Mouse (Mus musculus) heart, adult 2 months (tissue): ENCODE measurements around the gene Tigar. TPM values are rescaled to one million over a fixed set of nuclear protein-coding genes. Genes with fewer than 3 reads are reported as not detected.
A peak's percentile ranks its signal among the peaks of the same experiment; 100 is the strongest.

Source experiments
- DNase-seq, 2 experiments: peaks; one replicate each; pipeline ENCODE4 v3.0.0; 2021
- H3K27ac ChIP-seq: fragments of 200-600 bp; 2 replicates; pipeline ENCODE4 v1.8.1; 2022
- H3K27me3 ChIP-seq: fragments of 200-500 bp; 2 replicates; pipeline ENCODE4 v1.6.1; 2012; ENCODE audit warnings: mild to moderate bottlenecking, low read length, inconsistent platforms, mixed read lengths; ENCODE audit not compliant: control insufficient read depth, insufficient read depth
- H3K36me3 ChIP-seq: fragments of 200-500 bp; 2 replicates; pipeline ENCODE4 v1.6.1; 2012; ENCODE audit warnings: low read length, inconsistent platforms; ENCODE audit not compliant: control insufficient read depth, insufficient read depth
- H3K4me1 ChIP-seq: fragments of 200-500 bp; 2 replicates; pipeline ENCODE4 v1.6.1; 2011; ENCODE audit warnings: low read length; ENCODE audit not compliant: control insufficient read depth, insufficient read depth
- H3K4me3 ChIP-seq: fragments of 200-600 bp; 2 replicates; pipeline ENCODE4 v1.8.1; 2022
- H3K79me2 ChIP-seq: fragments of 200-500 bp; replicated peaks from 2 replicates; pipeline ENCODE4 v1.6.1; 2012; ENCODE audit warnings: mild to moderate bottlenecking, inconsistent platforms, low read length, moderate library complexity, mixed read lengths; ENCODE audit not compliant: control insufficient read depth, insufficient read depth
- H3K9ac ChIP-seq: fragments of 200-500 bp; 2 replicates; pipeline ENCODE4 v1.6.1; 2012; ENCODE audit warnings: low read depth, mild to moderate bottlenecking, control low read depth, inconsistent platforms, low read length, mixed read lengths
- CTCF ChIP-seq: fragments of 200-600 bp; IDR thresholded peaks from 2 replicates; pipeline ENCODE4 v1.8.1; 2022; ENCODE audit warnings: antibody characterized with exemption, mild to moderate bottlenecking, moderate library complexity
- EP300 ChIP-seq: fragments of 200-500 bp; IDR thresholded peaks from 2 replicates; pipeline ENCODE4 v1.6.1; 2011; ENCODE audit warnings: low read depth, low read length, control low read depth; ENCODE audit not compliant: insufficient read depth
- POLR2A ChIP-seq: fragments of 200-500 bp; IDR thresholded peaks from 2 replicates; pipeline ENCODE4 v1.6.1; 2011; ENCODE audit warnings: mild to moderate bottlenecking, low read depth, low read length, control low read depth; ENCODE audit not compliant: insufficient read depth
- WGBS: fragments of 180-500 bp; shearing (Covaris S2); methylation state at CpG from one replicate; pipeline ENCODE4 v1.1.7; 2018; 5-methylcytosine and 5-hydroxymethylcytosine counted together
- intact Hi-C: fragments of 180-260 bp; cut with DNase I; formaldehyde crosslinking; loops from one replicate; pipeline ENCODE4 v1.15.1; 2025
- polyA plus RNA-seq: library from polyadenylated mRNA; depleted of rRNA; stranded (reverse); fragments of >200 nt; gene quantifications from 2 replicates; pipeline ENCODE4 v1.2.3, GENCODE M21; 2012
- total RNA-seq, 2 experiments: library from RNA; stranded (reverse); gene quantifications; 2 replicates each; pipeline ENCODE4 v1.2.3; 2021

Gene Tigar
- total and polyA plus RNA-seq, 3 experiments, result 18.0 to 59.7 (median 50.0) TPM

DNA sequence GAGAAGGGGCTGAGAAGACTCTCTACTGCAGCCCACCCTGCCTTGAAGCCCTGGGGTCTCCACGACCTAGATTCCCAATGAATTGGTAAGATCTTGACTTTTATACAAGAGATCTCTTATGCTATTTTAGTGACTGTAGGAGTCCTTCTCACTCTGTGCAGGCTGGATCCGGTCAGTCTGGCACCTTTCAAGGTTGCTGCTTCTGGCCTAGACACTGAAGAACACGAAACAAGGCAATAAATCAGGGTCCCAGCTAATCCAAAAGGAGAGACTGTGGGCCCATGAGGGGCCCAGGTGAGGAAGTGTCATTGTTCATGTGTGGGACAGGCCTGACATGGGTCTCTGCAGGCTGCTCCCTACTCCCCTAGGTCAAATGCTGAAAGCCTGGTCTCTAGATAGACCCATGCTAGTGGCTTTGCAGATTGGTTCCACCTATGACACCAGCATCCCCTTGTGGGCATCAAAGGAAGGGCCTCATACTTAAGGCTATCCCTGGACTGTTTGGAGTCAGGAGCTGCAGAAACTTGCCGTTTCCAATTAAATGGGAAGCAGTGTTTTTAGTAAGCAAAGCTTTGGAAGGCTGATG lies 13.0 kb upstream of the Tigar start:
- no peaks in the 10 kb centered on the region for H3K4me1 ChIP-seq
- no peaks in the 10 kb centered on the region for H3K79me2 ChIP-seq
- intact Hi-C loops, result loop anchor here (2.0 kb wide), 1 partner anchor 168 kb away; no protein-coding TSS in a partner anchor
- 68% methylated on average over 4 of the region's 4 CpGs for WGBS
- no peaks in the 10 kb centered on the region for H3K27me3 ChIP-seq
- no peak overlapping the region for H3K4me3 ChIP-seq
- no peak for DNase-seq
- H3K27ac ChIP-seq, result no peak overlapping the region
- no peaks in the 10 kb centered on the region for H3K36me3 ChIP-seq
- TF ChIP-seq CTCF (peak; percentile 82), EP300 (peak; percentile 58; the same call in 1 of the 2 replicates), POLR2A (no peak)
- no peak overlapping the region for H3K9ac ChIP-seq

DNA sequence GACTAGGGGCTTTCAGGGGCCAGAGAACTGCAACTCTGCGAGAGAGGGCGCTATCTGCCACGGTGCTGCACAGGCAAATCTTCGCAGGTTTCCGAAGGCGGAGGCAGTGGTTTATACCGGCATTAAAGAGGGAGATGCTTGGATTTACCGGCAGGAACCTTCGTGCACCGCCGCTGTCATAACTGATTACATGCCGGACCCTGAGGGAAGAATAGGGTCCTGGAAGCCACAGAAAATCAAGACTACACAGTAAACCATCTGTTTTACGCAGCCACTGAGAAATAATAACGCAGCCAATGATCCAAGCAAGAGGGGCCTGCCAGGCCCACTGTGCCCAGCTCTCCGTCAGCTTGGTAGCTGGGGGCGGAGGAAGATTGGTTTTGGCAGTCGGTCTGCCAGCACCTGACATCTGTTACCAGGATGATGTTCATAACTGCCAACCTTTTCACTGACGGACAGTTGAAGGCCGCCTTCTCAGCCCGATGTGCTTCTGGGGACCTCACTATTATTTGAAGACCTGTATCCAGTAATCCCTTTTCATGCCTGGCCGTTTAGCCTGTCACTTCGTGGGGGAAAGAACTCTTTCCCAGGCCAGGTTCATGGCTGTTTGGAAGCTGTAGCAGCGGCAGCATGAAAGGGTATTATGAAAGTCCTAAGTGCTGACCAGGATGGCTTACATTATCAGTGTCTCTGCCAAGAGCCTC lies 5.5 kb upstream of the Tigar start:
- H3K27me3 ChIP-seq, result no peaks in the 10 kb centered on the region
- DNase-seq, result no peak
- no peaks in the 10 kb centered on the region for H3K4me1 ChIP-seq
- no peak overlapping the region for H3K4me3 ChIP-seq
- H3K27ac ChIP-seq, result no peak overlapping the region
- WGBS, result 76% methylated on average over 23 of the region's 23 CpGs
- H3K79me2 ChIP-seq, result no peaks in the 10 kb centered on the region
- TF ChIP-seq POLR2A (no peak), CTCF (no peak), EP300 (no peak)
- H3K9ac ChIP-seq, result no peak overlapping the region
- no peaks in the 10 kb centered on the region for H3K36me3 ChIP-seq
- intact Hi-C loops, result no loop called here

DNA sequence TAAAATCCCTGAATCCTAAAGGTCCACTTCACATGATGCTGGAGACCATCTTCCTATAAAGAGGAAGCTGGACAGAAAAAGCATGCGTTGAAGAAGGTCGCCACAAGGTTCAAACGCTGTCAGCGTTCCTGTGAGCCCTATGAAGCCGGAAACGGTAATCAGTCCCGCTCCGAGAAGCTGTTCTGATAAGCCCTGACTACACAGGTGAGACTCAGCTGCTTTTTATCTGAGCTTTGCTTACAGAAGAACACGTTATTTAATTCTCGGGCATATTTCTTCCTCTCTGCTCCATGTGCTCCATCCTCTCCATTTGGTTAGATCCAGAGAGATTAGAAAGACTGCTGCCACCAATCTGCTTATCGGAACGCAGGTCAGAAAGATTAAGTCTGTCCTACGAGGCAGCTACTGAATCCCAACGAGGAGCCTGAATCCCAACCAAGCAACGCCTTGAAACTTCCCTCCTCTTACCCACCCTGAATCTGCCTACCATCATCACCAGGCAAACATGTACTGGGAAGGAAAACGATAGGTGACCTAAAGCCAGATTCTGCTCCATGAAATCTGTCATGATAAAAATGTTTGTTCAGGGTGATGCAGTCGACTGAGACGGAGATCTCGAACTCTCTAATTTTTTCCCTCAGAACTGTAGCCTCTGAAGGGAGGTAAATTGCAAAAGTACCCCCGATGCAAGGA lies 843 bp downstream of the Tigar start:
- Histone ChIP-seq H3K4me3 (peak overlapping the region; percentile 59), H3K27ac (peak overlapping the region; percentile 83), H3K36me3 (peaks cover 5% of the 10 kb centered on the region; the same call in 1 of the 2 replicates), H3K9ac (peak overlapping the region; percentile 71), H3K27me3 (no peaks in the 10 kb centered on the region), H3K4me1 (peaks cover 3% of the 10 kb centered on the region; the same call in 1 of the 2 replicates), H3K79me2 (no peaks in the 10 kb centered on the region)
- DNase-seq, result no peak
- intact Hi-C loops, result loop anchor here (5.0 kb wide), 1 partner anchor 151 kb away; no protein-coding TSS in a partner anchor
- TF ChIP-seq POLR2A (no peak), CTCF (no peak), EP300 (no peak)
- WGBS, result 10% methylated on average over 20 of the region's 20 CpGs

DNA sequence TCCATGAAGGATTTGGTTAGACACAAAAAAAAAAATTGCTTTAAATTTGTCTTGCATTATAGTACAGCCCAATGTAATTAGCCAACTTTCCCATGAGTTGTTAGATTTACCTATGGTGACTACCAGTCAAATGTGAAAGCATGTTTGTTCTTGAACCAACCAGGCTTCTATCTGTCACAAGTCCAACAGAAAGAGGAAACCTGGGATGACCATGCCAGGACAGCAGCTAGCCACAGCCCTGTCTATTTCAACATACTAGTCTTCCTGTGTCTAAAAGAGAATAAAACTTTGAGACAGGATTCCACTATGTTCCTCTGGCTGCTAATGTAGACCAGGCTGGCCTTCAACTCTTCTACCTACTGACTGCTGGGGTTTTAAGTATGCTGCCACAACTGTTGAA lies 1.9 kb downstream of the Tigar start:
- TF ChIP-seq EP300 (no peak), CTCF (no peak), POLR2A (no peak)
- intact Hi-C loops, result loop anchor here (5.0 kb wide), 1 partner anchor 150 kb away; no protein-coding TSS in a partner anchor
- peak overlapping the region; percentile 92 for H3K27ac ChIP-seq
- no peak overlapping the region for H3K4me3 ChIP-seq
- no peak overlapping the region for H3K9ac ChIP-seq
- peaks cover 5% of the 10 kb centered on the region for H3K36me3 ChIP-seq
- H3K79me2 ChIP-seq, result peaks cover 1% of the 10 kb centered on the region; the same call in 1 of the 2 replicates
- peaks cover 3% of the 10 kb centered on the region; the same call in 1 of the 2 replicates for H3K4me1 ChIP-seq
- H3K27me3 ChIP-seq, result no peaks in the 10 kb centered on the region
- DNase-seq, result no peak

DNA sequence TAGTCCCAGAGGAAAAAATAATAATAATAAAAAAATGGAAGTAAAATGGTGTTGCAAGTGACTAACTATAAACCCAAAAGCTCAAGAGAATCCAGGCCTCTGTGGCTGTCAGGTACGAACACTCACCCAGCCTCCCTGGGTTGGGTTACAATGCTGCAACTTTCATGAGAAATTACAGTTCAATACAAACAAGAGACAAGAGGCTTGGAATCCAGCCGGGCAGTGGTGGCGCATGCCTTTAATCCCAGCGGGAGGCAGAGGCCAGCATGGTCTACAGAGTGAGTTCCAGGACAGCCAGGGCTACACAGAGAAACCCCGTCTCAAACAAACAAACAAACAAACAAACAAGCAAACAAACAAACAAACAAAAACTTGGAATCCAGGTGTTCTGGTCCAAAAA lies 2.6 kb downstream of the Tigar start:
- TF ChIP-seq EP300 (no peak), CTCF (no peak), POLR2A (no peak)
- Histone ChIP-seq H3K27me3 (no peaks in the 10 kb centered on the region), H3K4me3 (no peak overlapping the region), H3K36me3 (peaks cover 5% of the 10 kb centered on the region), H3K79me2 (peaks cover 2% of the 10 kb centered on the region; the same call in 1 of the 2 replicates), H3K4me1 (peaks cover 3% of the 10 kb centered on the region; the same call in 1 of the 2 replicates), H3K9ac (no peak overlapping the region), H3K27ac (peak overlapping the region; percentile 92)
- intact Hi-C loops, result loop anchor here (5.0 kb wide), 1 partner anchor 149 kb away; no protein-coding TSS in a partner anchor
- WGBS, result 57% methylated on average over 5 of the region's 5 CpGs
- DNase-seq, result no peak
